Mouse (Mus musculus): Measurements from ENCODE around the gene Gm6121.
"Not testable (repeated sequence)": the region's sequence is repeated elsewhere in the genome, so short reads cannot be mapped to it uniquely, and the experiment has no call there.

The Gm6121 gene

DNA sequence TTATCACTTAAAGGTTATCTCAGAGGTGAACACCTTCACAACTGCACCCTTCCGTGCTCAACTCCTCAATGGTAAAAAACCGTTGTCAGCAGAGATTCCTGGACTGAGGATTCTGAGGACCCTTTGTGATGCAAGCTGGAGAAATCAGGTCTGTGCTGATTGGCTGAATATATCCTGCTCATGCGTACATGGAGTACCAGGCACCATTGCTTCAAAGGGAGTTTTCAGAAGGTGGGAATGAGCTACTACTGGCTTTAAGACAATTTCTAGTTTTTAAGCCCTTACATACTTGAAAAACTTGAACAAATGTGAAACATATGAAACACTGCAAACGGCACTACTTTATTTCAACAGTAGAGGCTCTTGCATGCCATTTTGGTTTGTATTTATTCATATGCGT, at the start of gene Gm6121:
Gene Gm6121 (minus strand): TSS at position 101 of the 400 bp plus-strand sequence.
- DNase-seq (ENCODE audit: low read depth, low spot score), result not testable (repeated sequence)
